Mouse (Mus musculus) megakaryocyte, embryonic 14.5 days (primary cell): Measurements from ENCODE around the gene Haghl.

Experiments used
- FLI1 ChIP-seq: IDR thresholded peaks from 2 replicates; pipeline ENCODE4 v1.6.1; 2012; ENCODE audit warnings: low read length, inconsistent platforms, mixed read lengths
- GATA1 ChIP-seq: IDR thresholded peaks from 3 replicates; pipeline ENCODE4 v1.6.1; 2012; ENCODE audit warnings: mixed read lengths, low read length, inconsistent platforms, borderline replicate concordance

GRCm38 (mm10) chr17:25828712-25829557, 43.5 kb upstream of the Haghl start, which contains the start of gene Jmjd8:
- TF ChIP-seq GATA1 (no peak), FLI1 (no peak)
